Mouse (Mus musculus) thymus, adult 2 months (tissue): ENCODE results near the gene Pagr1b.

Source experiments
- CTCF ChIP-seq: fragments of 200-500 bp; IDR thresholded peaks from 2 replicates; pipeline ENCODE4 v1.5.1; 2012; ENCODE audit warnings: mild to moderate bottlenecking, control low read depth, low read length, moderate library complexity, borderline replicate concordance; ENCODE audit not compliant: control insufficient read depth, poor library complexity, insufficient read depth; ENCODE audit errors: extremely low read depth
- POLR2A ChIP-seq: fragments of 200-500 bp; IDR thresholded peaks from 2 replicates; pipeline ENCODE4 v1.6.1; 2012; ENCODE audit warnings: mild to moderate bottlenecking, low read length, control low read depth, moderate library complexity; ENCODE audit not compliant: control insufficient read depth, poor library complexity, insufficient read depth; ENCODE audit errors: extremely low read depth

DNA sequence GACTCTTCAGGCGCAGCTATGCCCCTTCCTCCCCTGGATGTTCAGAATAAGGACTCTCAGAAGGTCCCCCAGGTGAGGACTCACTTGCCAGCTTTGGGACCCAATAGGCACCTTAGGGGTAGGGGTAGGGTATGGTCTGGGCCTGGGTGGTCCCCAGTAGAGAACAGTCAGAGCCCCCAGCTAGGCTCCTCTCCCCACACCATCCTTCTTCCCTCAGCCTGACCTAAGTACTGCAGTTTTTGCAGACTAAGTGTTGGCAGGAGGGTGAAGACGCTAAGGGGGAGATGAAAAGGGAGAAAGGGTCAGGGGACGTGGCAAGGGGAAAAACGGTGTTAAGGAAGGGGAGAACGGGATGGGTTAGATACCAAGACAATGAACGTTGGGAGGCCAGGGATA lies 1.7 kb upstream of the Pagr1b start:
- TF ChIP-seq CTCF: no peak
- no peak for TF ChIP-seq POLR2A
